8 mouse cellular contexts compared by ENCODE assay signal in the genomic region with DNA sequence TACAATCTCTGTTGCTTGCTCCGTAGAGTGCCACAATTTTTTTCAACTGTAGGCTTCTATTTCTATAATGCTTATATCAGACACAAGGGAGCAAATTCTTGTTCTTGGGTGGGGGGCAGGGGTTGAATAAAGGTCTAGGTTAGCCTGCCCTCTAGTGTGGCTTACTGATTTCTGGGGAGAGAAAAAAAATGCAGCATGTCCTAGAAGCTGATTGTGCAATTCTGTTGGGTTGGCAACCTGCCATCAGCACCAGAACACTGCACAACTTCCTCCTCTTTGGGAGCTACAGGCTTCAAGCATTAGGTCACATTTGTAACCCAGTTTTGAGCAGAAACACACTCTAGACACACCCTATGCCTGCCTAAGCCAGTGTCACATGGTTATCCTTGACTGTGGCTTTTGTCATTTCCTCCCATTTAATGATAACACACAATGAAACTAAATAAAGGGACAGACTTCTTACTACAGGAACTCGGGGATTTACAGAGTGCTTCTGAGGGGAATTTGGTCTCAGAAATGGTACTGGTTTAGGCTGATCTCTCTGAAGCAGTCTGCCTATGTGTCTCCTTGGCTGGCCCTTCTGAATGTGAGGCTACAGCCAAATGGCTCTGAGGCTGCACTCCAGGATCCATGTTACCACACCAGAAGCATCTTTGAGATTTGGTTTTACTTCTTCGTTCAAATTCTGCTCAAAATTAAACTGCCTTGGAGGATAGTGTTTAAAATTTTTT.
A peak's percentile ranks its signal among the peaks of the same experiment; 100 is the strongest.
DNase-seq lines count a peak whose midpoint lies in the region; ATAC-seq and TF ChIP-seq lines count a peak whose summit lies in the region.

No protein-coding gene starts in this region.

- H3K27ac ChIP-seq in embryonic fibroblast, embryonic 13.5 days (ENCODE audit: insufficient read depth, low read length) = peak overlapping the region; percentile 59
- H3K27ac ChIP-seq in heart, embryonic 12.5 days (ENCODE audit: poor library complexity, severe bottlenecking) = peak overlapping the region; percentile 95
- H3K27ac ChIP-seq in liver, embryonic 12.5 days = no peak overlapping the region
- H3K27ac ChIP-seq in neural tube, embryonic 15.5 days (replicated peaks) = peak overlapping the region; percentile 64

- no peaks in the 10 kb centered on the region for H3K36me3 ChIP-seq in heart, embryonic 12.5 days
- H3K36me3 ChIP-seq in liver, embryonic 12.5 days = no peaks in the 10 kb centered on the region
- H3K36me3 ChIP-seq in neural tube, embryonic 15.5 days = no peaks in the 10 kb centered on the region

- H3K4me3 ChIP-seq in embryonic fibroblast, embryonic 13.5 days (ENCODE audit: insufficient read depth, low read length) = no peak overlapping the region
- no peak overlapping the region for H3K4me3 ChIP-seq in heart, embryonic 12.5 days
- no peak overlapping the region for H3K4me3 ChIP-seq in liver, embryonic 12.5 days
- no peak overlapping the region for H3K4me3 ChIP-seq in neural tube, embryonic 15.5 days (replicated peaks)

- TF ChIP-seq POLR2A in embryonic fibroblast, embryonic 13.5 days (IDR thresholded peaks at IDR 0.05; ENCODE audit: low read depth, low read length) = no peak

- no peaks in the 10 kb centered on the region for H3K9me3 ChIP-seq in heart, embryonic 12.5 days (replicated peaks)
- no peaks in the 10 kb centered on the region for H3K9me3 ChIP-seq in liver, embryonic 12.5 days (replicated peaks)
- H3K9me3 ChIP-seq in neural tube, embryonic 15.5 days (replicated peaks) = no peaks in the 10 kb centered on the region

- no peaks in the 10 kb centered on the region for H3K27me3 ChIP-seq in heart, embryonic 12.5 days (replicated peaks)
- no peaks in the 10 kb centered on the region for H3K27me3 ChIP-seq in liver, embryonic 12.5 days (replicated peaks)
- no peaks in the 10 kb centered on the region for H3K27me3 ChIP-seq in neural tube, embryonic 15.5 days (replicated peaks)

- peaks cover 5% of the 10 kb centered on the region; the same call in 1 of the 2 replicates for H3K4me1 ChIP-seq in embryonic fibroblast, embryonic 13.5 days (ENCODE audit: control insufficient read depth, insufficient read depth, low read length)
- H3K4me1 ChIP-seq in heart, embryonic 12.5 days (replicated peaks) = peaks cover 11% of the 10 kb centered on the region; the same call in 1 of the 2 replicates
- no peaks in the 10 kb centered on the region for H3K4me1 ChIP-seq in liver, embryonic 12.5 days
- no peaks in the 10 kb centered on the region for H3K4me1 ChIP-seq in neural tube, embryonic 15.5 days

- TF ChIP-seq CTCF in embryonic fibroblast, embryonic 13.5 days (IDR thresholded peaks at IDR 0.05; ENCODE audit: borderline replicate concordance, insufficient read depth, low read length) = no peak

- H3K9ac ChIP-seq in heart, embryonic 12.5 days = no peak overlapping the region
- H3K9ac ChIP-seq in liver, embryonic 12.5 days = no peak overlapping the region
- no peak overlapping the region for H3K9ac ChIP-seq in neural tube, embryonic 15.5 days (replicated peaks)

- H3K4me2 ChIP-seq in heart, embryonic 12.5 days = no peak overlapping the region
- H3K4me2 ChIP-seq in liver, embryonic 12.5 days = no peak overlapping the region
- H3K4me2 ChIP-seq in neural tube, embryonic 15.5 days = no peak overlapping the region

- peak; percentile 67 for DNase-seq in 3134 (ENCODE audit: extremely low read depth, insufficient read length, low spot score)
- DNase-seq in adrenal gland, adult 18-20 months (ENCODE audit: low spot score in 2 of 2) = peak; percentile 69 to 71
- DNase-seq in kidney, postnatal 10 days = peak; percentile 90
- DNase-seq in yolk sac, embryonic 10.5 days (ENCODE audit: low spot score) = peak; percentile 64

- WGBS in heart, embryonic 12.5 days = 32% methylated on average over 3 of the region's 3 CpGs
- WGBS in liver, embryonic 12.5 days (ENCODE audit: insufficient replicate concordance) = 51% methylated on average over 3 of the region's 3 CpGs
- WGBS in neural tube, embryonic 15.5 days = 71% methylated on average over 3 of the region's 3 CpGs

- peak; percentile 97 for ATAC-seq in heart, embryonic 12.5 days (ENCODE audit: insufficient number of reproducible peaks, low FRiP score)
- ATAC-seq in liver, embryonic 12.5 days = peak; percentile 80
- ATAC-seq in neural tube, embryonic 15.5 days (ENCODE audit: low FRiP score) = peak; percentile 65; the same call in 1 of the 2 replicates
